Mouse (Mus musculus) central nervous system, embryonic 18 days (tissue): ENCODE results near the gene Rps24. TPM values are rescaled to one million over a fixed set of nuclear protein-coding genes. Genes with fewer than 3 reads are reported as not detected.

Experiments used
- polyA plus RNA-seq: library from polyadenylated mRNA; depleted of rRNA; stranded (reverse); fragments of >200 nt; gene quantifications from 2 replicates; pipeline ENCODE4 v1.2.3, GENCODE M21; 2012; rRNA removed

Rps24 gene
- 2,526 and 2,845 TPM in 2 replicates for polyA plus RNA-seq

GRCm38 (mm10) chr14:24486773-24487227 is at the start of gene Rps24, which contains the start of gene Polr3a:
Gene Rps24, plus strand, starts transcription at chr14:24487125.
Gene Polr3a, minus strand, starts transcription at chr14:24487058.

Other genes starting within 250 kb of the Rps24 start
- 61.5 and 63.3 TPM in 2 replicates for gene Dlg5, start 241.2 kb upstream of the Rps24 start, polyA plus RNA-seq
- gene E330034G19Rik, start 193.9 kb upstream of the Rps24 start, polyA plus RNA-seq, result 0.04 and 0.05 TPM in 2 replicates
- gene Polr3a, start 67 bp upstream of the Rps24 start, polyA plus RNA-seq, result 14.1 and 15.1 TPM in 2 replicates